Mouse (Mus musculus): ENCODE data around the gene Hsd17b10. TPM values are rescaled to one million over a fixed set of nuclear protein-coding genes. Genes with fewer than 3 reads are reported as not detected.

The Hsd17b10 gene
- polyA plus RNA-seq (2012; rRNA removed) = 35.2 and 37.1 TPM in 2 replicates

GRCm38 (mm10) chrX:152001737-152002710, at the start of gene Hsd17b10:
Gene Hsd17b10, plus strand, starts transcription at chrX:152001845.
- H3K4me3 ChIP-seq (ENCODE audit: insufficient read depth, low read length) = peak within 1 kb of the TSS; percentile 69
- TF ChIP-seq POLR2A (IDR thresholded peaks at IDR 0.05; ENCODE audit: extremely low read depth, insufficient read depth, low read length) (peak; percentile 91), CTCF (IDR thresholded peaks at IDR 0.05; ENCODE audit: extremely low read depth, insufficient read depth, low read length) (no peak)
- no peak within 1 kb of the TSS for H3K27ac ChIP-seq (ENCODE audit: insufficient read depth, low read length)
- H3K4me1 ChIP-seq (ENCODE audit: control insufficient read depth, insufficient read depth, low read length) = no peaks in the 10 kb centered on the region; the same call in 1 of the 2 replicates

GRCm38 (mm10) chrX:151999006-151999710, 2.5 kb upstream of the Hsd17b10 start:
- H3K27ac ChIP-seq (ENCODE audit: insufficient read depth, low read length) = no peak overlapping the region
- H3K4me3 ChIP-seq (ENCODE audit: insufficient read depth, low read length) = no peak overlapping the region
- no peaks in the 10 kb centered on the region; the same call in 1 of the 2 replicates for H3K4me1 ChIP-seq (ENCODE audit: control insufficient read depth, insufficient read depth, low read length)
- TF ChIP-seq CTCF (IDR thresholded peaks at IDR 0.05; ENCODE audit: extremely low read depth, insufficient read depth, low read length) (no peak), POLR2A (IDR thresholded peaks at IDR 0.05; ENCODE audit: extremely low read depth, insufficient read depth, low read length) (no peak)

- TF ChIP-seq POLR2A (IDR thresholded peaks at IDR 0.05; ENCODE audit: extremely low read depth, insufficient read depth, low read length) (no peak), CTCF (IDR thresholded peaks at IDR 0.05; ENCODE audit: extremely low read depth, insufficient read depth, low read length) (no peak)
- Histone ChIP-seq H3K27ac (ENCODE audit: insufficient read depth, low read length) (no peak overlapping the region), H3K4me1 (ENCODE audit: control insufficient read depth, insufficient read depth, low read length) (no peaks in the 10 kb centered on the region; the same call in 1 of the 2 replicates), H3K4me3 (ENCODE audit: insufficient read depth, low read length) (peak overlapping the region; percentile 69; the same call in 1 of the 2 replicates)
Measured at GRCm38 (mm10) chrX:152001182-152001684, 412 bp upstream of the Hsd17b10 start.

- no peak overlapping the region; the same call in 1 of the 2 replicates for H3K4me3 ChIP-seq (ENCODE audit: insufficient read depth, low read length)
- H3K4me1 ChIP-seq (ENCODE audit: control insufficient read depth, insufficient read depth, low read length) = no peaks in the 10 kb centered on the region; the same call in 1 of the 2 replicates
- no peak overlapping the region for H3K27ac ChIP-seq (ENCODE audit: insufficient read depth, low read length)
- TF ChIP-seq CTCF (IDR thresholded peaks at IDR 0.05; ENCODE audit: extremely low read depth, insufficient read depth, low read length) = no peak
- TF ChIP-seq POLR2A (IDR thresholded peaks at IDR 0.05; ENCODE audit: extremely low read depth, insufficient read depth, low read length) = no peak
Measured at GRCm38 (mm10) chrX:152002865-152003264, 1.2 kb downstream of the Hsd17b10 start.

GRCm38 (mm10) chrX:152007863-152008262, 6.2 kb downstream of the Hsd17b10 start:
- TF ChIP-seq POLR2A (IDR thresholded peaks at IDR 0.05; ENCODE audit: extremely low read depth, insufficient read depth, low read length) (no peak), CTCF (IDR thresholded peaks at IDR 0.05; ENCODE audit: extremely low read depth, insufficient read depth, low read length) (no peak)

GRCm38 (mm10) chrX:152015752-152016150, 14.1 kb downstream of the Hsd17b10 start:
- Histone ChIP-seq H3K4me1 (ENCODE audit: control insufficient read depth, insufficient read depth, low read length) (peaks cover 2% of the 10 kb centered on the region; the same call in 1 of the 2 replicates), H3K4me3 (ENCODE audit: insufficient read depth, low read length) (peak overlapping the region; percentile 89), H3K27ac (ENCODE audit: insufficient read depth, low read length) (0 out of 2 replicates have a peak overlapping the region, but pooled peaks have one; percentile 7)
- no peak for TF ChIP-seq CTCF (IDR thresholded peaks at IDR 0.05; ENCODE audit: extremely low read depth, insufficient read depth, low read length)
- TF ChIP-seq POLR2A (IDR thresholded peaks at IDR 0.05; ENCODE audit: extremely low read depth, insufficient read depth, low read length) = no peak

More at GRCm38 (mm10) chrX:152007863-152008262, 6.2 kb downstream of the Hsd17b10 start:
- Histone ChIP-seq H3K4me1 (ENCODE audit: control insufficient read depth, insufficient read depth, low read length) (no peaks in the 10 kb centered on the region), H3K27ac (ENCODE audit: insufficient read depth, low read length) (no peak overlapping the region), H3K4me3 (ENCODE audit: insufficient read depth, low read length) (no peak overlapping the region)

GRCm38 (mm10) chrX:152016151-152017145, 14.8 kb downstream of the Hsd17b10 start, which contains the start of the genes Ribc1 and Smc1a:
Gene Ribc1, minus strand, starts transcription at chrX:152016295.
Gene Smc1a, plus strand, starts transcription at chrX:152016428.
- H3K4me1 ChIP-seq (ENCODE audit: control insufficient read depth, insufficient read depth, low read length) = peaks cover 2% of the 10 kb centered on the region; the same call in 1 of the 2 replicates
- H3K4me3 ChIP-seq (ENCODE audit: insufficient read depth, low read length) = peak within 1 kb of the TSS; percentile 89
- TF ChIP-seq POLR2A (IDR thresholded peaks at IDR 0.05; ENCODE audit: extremely low read depth, insufficient read depth, low read length) (peak; percentile 71; the same call in 1 of the 2 replicates), CTCF (IDR thresholded peaks at IDR 0.05; ENCODE audit: extremely low read depth, insufficient read depth, low read length) (no peak)
- peak within 1 kb of the TSS; percentile 87 for H3K27ac ChIP-seq (ENCODE audit: insufficient read depth, low read length)

GRCm38 (mm10) chrX:152017186-152017585, 15.5 kb downstream of the Hsd17b10 start:
- H3K27ac ChIP-seq (ENCODE audit: insufficient read depth, low read length) = no peak overlapping the region
- H3K4me3 ChIP-seq (ENCODE audit: insufficient read depth, low read length) = peak overlapping the region; percentile 89
- no peak for TF ChIP-seq CTCF (IDR thresholded peaks at IDR 0.05; ENCODE audit: extremely low read depth, insufficient read depth, low read length)
- TF ChIP-seq POLR2A (IDR thresholded peaks at IDR 0.05; ENCODE audit: extremely low read depth, insufficient read depth, low read length) = no peak
- H3K4me1 ChIP-seq (ENCODE audit: control insufficient read depth, insufficient read depth, low read length) = peaks cover 2% of the 10 kb centered on the region; the same call in 1 of the 2 replicates

All from cortical plate, adult 2 months (tissue).